Mouse (Mus musculus) frontal cortex, adult 2 months (tissue): ENCODE results near the gene Tmem147. TPM values are rescaled to one million over a fixed set of nuclear protein-coding genes. Genes with fewer than 3 reads are reported as not detected.

Source experiments
- DNase-seq, 2 experiments: peaks; one replicate each; pipeline ENCODE4 v3.0.0; 2022; ENCODE audit warnings: low spot score in 1 of 2; ENCODE audit errors: extremely low spot score in 1 of 2
- polyA plus RNA-seq: library from polyadenylated mRNA; depleted of rRNA; stranded (reverse); fragments of >200 nt; gene quantifications from 2 replicates; pipeline ENCODE4 v1.2.3, GENCODE M21; 2012; rRNA removed

The Tmem147 gene
- polyA plus RNA-seq, 1 experiment: 167 TPM

DNA sequence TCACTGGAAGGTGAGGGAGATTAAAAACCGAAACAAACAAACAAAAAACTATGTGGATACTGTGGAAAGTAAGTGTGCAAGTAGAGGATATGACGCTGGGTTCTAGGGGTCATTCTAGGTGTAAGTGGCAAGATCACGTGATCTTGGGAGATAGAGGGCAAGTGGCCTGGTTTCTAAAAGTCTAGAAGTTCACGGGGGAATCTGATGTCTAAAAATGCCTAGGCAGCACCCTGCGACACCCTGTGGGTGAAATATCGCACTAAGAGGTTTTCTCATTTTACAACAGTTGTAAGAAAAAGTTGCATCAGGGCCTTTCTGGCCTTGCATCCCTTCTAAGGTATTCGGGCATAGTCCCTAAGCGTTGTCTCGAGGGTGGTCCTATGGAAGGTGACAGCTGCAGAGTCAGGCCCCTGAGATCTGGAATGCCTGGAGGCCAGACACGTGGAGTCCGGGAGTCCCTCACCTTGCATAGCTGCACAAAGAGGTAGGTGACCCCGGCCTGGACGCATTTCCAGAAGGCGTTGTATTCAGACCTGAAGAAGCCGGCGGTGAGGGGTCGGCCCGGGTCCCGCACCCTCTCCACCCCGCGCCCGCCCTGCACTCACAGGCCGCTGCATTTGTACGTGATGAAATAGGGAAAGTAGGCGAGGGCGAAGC, 473 bp downstream of the Tmem147 start:
- no peak for DNase-seq

DNA sequence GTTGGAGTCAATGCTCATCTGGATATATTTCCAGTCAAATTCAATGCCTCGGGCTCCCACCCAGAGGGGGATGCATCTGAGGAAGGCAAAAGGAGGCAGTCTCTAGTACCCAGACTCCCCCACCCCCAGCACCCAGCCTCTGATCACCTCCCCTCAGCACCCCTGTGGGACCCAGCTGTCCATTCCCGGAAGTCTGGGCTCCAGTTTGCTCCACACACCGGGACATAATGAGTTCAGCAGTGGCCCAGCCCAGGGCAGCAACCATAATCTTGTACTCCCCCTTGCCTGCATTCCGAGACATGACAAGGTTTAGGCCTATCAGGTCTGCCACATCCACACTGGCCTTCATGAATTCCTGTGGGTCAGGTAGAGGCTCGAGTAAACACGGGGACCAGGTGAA, 1.1 kb downstream of the Tmem147 start:
- no peak for DNase-seq

DNA sequence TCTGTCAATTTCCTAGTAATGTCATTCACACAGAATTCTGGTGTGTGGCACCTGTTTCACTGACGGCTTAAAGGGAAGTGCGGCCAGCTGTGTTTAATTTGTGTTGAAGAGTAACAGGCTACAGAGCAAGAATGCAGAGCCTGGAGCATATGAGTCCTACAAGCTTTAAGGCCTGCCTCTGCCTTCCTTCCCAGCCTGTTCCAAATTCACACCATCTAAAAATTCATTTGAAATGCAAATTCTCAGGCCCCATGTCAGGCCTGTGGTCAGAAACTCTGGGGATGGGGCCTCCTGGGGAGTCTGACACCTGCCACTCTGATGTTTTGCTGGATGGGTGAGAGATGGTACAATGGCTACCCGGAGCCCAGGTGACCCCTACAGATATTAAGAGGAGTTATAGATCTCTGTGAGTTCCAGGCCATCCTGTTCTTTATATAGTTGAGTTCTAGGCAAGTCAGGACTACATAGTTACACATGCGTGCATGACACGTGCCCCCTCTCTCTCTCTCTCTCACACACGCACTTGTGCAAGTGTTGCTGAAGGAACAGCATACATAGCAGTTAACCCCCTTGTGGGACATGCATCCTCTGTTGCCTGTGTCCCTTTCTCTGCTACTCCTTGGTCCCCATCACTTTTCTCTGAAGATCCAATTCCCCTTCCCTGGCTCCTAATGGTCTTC, 5.9 kb downstream of the Tmem147 start:
- no peak for DNase-seq

DNA sequence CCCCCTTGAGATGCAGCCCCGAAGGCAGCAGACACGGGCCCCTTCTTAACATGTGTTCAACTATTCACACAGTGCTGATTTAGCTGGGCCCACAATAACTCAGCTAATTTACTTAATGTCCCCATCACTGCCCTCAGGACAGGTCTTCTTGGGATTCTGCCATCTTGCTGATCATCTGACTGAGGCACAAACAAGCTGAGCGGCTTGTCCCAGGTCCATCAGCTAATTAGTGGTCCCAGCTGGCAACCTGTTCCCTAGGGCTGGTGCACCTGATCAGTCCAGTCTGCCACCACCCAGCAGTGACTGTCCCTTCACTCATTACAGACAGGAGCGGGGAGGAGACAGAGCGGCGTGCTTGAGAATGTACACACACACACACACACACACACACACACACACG, 8.1 kb downstream of the Tmem147 start:
- no peak for DNase-seq

DNA sequence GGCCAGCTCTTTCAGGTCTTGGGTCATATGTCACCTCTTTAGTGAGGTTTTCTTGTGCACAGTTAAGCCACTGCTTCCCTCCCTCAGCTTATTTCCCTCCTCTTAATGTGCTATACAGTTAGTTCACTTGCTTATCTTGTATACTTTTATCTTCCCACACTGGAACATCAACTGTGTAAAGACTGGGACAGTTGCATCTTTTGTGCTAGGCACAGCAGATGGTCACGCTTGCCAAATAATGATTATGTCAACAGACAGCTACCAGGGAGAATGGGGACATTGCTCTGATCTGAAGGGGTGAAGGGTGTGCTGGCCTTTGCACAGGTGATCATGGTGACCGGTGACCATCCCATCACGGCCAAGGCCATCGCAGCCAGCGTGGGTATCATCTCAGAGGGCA, 9.7 kb downstream of the Tmem147 start:
- DNase-seq: no peak

DNA sequence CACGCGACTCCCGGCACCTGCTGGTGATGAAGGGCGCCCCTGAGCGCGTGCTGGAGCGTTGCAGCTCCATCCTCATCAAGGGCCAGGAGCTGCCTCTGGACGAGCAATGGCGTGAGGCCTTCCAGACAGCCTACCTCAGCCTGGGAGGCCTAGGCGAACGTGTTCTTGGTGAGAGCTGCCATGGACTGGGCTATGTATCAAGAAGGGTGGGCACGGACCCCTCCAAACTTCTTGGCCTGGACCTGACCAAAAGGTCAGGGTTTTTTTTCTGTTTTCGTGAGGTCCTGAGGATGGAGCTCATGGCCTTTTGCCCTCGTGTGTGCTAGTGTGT, 11.7 kb downstream of the Tmem147 start:
- DNase-seq: no peak

DNA sequence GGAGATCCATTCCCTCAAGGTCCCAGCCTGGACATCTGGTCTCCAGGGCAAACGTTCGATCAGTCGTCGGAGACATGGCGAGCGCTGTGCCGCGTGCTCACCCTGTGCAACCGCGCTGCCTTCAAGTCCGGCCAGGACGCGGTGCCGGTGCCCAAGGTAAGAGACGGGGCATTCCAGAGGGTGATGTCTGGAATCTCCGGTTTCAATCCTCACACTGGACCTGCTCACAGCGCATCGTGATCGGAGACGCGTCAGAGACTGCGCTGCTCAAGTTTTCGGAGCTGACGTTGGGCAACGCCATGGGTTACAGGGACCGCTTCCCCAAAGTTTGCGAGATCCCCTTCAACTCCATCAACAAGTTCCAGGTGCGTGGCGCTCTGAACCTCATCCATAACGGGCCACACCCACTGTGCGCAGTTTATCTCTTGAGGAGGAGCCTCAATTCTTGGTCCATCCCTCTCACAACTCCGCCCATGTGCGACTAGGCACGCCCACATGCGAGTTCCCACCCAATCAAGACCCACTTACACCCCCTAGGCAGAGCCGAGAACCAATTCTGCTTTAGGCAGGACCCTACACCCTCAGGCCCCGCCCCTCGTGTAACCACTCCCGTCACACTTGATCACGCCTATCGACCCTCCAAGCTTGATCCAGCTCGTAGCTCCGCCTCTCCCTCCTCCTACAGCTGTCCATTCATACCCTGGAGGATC, 12.2 kb downstream of the Tmem147 start:
- DNase-seq: peak in 1 of 2 experiments; percentile 54

DNA sequence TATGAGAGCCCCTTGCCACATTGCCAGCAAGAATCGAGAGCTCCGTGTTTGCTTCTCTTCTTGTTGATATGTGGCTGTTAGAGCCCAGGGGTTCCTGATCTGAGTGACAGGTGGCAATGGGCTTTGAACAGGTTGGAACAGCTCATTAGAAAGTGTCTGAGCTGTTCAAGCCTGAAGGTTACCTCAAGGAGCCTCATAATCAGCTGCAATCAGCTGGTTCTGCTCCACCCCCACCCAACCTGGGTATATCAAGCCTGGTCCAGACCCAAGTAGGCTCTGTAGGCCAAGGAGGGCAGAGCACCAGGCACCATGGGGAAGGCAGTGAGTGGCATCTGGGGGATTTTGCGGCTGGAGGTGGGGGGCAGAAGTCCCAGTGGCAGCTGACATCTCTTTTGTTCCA, 17.4 kb downstream of the Tmem147 start, which contains the start of gene Atp4a:
TSS of gene Atp4a (plus strand) at position 268 of the 400 bp plus-strand sequence.
- DNase-seq: no peak

DNA sequence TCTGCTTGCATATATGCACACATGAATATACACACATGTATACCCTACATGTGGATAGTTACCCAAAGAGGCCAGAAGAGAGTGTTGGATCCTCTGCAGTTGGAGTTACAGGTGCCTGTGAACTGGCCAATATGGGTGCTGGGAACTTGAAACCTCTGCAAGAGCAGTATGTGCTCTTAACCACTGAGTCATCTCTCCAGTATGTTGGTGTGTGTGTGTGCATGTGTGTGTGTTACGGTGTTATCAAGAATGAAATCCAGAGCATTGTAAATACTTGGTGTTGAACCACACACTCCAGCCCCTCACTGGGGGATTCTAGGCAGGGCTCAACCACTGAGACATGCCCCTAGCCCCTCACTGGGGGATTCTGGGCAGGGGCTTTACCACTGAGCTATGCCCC, 21.9 kb downstream of the Tmem147 start:
- DNase-seq: no peak

DNA sequence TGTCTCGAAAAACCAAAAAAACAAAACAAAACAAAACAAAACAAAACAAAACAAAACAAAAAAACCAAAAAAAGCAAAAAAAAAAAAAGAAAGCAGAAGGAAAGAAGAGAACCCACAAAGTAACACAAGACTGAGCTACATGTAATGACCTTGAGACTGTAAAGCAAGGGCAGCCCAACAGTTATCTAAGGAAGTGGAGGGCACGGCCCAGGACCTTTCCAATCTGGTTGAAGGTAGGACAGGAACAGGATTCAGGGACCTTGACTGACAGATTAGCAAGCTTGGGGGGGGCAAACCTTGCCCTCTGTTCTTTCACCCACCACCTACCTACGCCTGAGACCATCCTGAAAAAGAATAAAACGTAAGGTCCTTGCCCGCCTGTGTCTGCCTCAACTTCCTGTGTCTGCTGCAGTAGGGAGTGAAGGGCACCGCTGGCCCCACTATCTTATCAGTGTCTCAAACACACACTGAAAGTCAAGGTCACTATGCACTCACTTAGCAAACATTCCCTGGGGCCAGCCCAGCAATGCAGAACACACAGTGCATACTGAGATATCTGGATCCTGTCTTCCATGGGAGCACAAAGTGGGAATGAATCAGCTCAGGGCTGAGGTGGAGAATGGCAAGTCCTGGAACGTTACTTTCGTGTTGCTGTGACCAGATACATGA, 23.0 kb downstream of the Tmem147 start:
- DNase-seq: no peak

DNA sequence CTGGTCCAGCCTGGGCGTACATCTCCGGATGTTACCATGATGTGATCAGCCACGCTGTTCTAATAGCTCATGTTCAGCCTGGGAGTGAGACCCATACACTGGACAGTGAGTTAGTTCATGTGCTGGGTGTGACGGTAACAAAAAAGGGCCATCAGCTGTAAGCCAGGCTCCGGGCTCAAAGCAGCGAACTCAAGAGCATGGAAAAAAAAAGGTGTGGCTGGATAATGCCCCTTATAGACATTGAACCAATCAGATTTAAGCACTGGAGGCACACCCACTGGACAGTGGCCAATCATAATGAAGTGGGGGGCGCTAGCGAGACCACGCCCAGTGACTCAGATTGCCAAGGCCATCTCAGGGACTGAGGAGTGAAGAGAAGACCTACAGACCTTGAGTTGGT, 30.8 kb downstream of the Tmem147 start, which contains the start of gene 2200002J24Rik:
TSS of gene 2200002J24Rik (plus strand) at position 338 of the 400 bp plus-strand sequence.
- DNase-seq: no peak

DNA sequence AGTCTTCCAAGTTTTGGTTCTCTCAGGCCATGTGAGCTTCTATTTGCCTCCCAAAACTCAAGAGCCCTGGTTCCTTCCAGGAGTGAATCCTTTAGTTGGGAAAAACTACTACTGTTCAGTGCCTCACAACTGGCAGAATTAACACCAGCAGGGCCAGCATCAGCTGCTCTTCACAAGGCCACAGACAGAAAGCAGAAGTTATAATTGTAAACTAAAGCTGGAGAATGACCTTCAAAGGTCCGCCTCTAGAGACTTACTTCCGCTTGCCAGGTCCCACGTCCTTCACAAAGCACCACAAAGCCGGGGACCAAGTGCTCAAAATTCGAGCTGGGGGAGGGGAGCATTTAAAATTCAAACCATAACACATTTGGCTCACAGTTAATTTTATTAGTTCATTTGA, 31.2 kb downstream of the Tmem147 start:
- no peak for DNase-seq

DNA sequence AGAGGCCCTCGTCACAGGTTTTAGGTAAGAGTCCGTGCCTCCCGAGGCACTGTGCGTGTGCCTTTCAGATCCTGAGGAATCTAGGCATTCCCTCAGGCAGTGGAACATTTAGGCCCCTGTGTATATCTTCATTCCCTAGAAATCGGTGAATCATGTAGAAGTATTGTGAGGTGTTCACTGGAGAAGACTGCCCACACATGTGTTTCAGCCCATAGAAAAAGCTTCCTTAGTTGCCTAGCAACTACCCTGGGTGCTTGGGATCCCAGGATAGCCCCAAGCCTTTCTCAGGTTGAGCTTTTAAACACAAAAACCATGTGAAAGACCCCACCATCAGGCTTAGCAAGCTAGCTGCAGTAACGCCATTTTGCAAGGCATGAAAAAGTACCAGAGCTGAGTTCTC, 41.0 kb downstream of the Tmem147 start:
- DNase-seq: peak in 1 of 2 experiments; percentile 37

DNA sequence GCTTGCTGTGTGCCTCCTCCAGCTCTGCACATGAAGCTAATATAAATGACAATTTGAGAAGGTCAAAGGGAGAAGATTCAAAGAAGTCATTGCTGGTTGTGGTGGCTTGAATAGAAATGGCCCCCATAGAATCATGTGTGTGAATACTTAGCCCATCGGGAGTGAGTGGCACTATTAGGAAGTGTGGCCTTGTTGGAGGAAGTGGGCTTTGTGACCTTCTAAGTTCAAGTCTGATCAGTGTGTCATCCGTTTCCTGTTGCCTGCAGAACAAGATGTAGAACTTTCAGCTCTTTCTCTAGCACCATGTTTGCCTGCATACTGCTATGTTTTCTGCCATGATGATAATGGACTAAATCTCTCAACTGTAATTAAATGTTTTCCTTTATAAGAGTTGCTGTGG, 45.9 kb downstream of the Tmem147 start:
- DNase-seq: no peak

DNA sequence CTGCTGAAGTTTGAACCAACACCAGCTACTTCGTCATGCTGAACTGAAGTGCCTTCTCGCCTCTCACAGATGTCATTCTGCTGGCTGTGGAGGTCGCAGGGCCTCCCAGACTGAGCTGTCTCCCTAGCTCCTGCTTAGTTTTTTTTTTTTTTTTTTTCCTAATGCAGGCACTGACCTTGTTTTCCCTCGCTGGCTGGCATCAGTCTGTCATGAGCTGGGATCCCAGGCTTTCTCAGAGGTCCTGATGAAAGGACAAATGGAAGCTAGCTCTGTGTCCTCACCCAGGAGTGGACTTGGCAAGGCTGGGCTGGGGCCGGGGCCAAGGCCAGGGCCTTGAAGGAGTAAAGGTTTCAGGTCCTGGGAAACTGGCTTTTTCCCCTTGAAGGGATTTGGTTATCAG, 47.4 kb downstream of the Tmem147 start:
- DNase-seq: no peak

DNA sequence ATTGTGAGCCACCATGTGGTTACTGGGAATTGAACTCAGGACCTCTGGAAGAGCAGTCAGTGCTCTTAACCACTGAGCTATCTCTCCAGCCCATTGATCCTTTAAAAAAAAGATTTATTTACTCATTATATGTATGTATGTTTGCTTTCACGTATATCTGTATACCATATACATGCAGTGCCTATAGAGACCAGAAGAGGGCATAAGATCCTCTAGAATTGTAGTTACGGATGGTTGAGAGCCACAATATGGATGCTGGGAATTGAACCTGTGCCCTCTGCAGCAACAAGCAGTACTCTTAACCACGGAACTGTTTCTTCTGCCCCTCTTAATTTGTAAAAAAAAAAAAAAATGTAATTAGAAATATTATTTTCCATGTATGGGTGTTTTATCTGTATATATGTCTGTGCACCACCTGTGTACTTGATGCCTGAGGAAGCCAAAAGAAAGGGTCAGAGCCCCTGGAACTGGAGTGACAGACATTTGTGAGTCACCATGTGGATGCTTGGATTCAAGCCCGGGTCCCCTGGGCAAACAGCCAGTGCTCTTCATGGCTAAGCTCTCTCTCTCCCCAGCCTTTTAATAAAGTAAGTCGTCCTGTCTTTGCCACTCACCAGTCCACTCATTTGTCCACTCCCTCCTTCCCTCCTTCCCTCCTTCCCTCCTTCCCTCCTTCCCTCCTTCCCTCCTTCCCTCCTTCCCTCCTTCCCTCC, 50.9 kb downstream of the Tmem147 start:
- DNase-seq: no peak

Other genes starting within 250 kb of the Tmem147 start
- 0.18 and 0.19 TPM in 2 replicates for gene Prodh2, start 235.9 kb downstream of the Tmem147 start, polyA plus RNA-seq
- gene Arhgap33, start 194.5 kb downstream of the Tmem147 start, polyA plus RNA-seq: 172 and 192 TPM in 2 replicates
- 9.3 and 10.7 TPM in 2 replicates for gene Hspb6, start 177.4 kb downstream of the Tmem147 start, polyA plus RNA-seq
- 7.3 and 8.3 TPM in 2 replicates for gene Proser3, start 177.2 kb downstream of the Tmem147 start, polyA plus RNA-seq
- 64.1 and 67.3 TPM in 2 replicates for gene Lin37, start 169.7 kb downstream of the Tmem147 start, polyA plus RNA-seq
- 125 and 131 TPM in 2 replicates for gene U2af1l4, start 166.2 kb downstream of the Tmem147 start, polyA plus RNA-seq
- gene Gm49396, start 166.2 kb downstream of the Tmem147 start, polyA plus RNA-seq: 8.2 and 9.4 TPM in 2 replicates
- gene Psenen, start 165.9 kb downstream of the Tmem147 start, polyA plus RNA-seq: 114 and 133 TPM in 2 replicates
- 6.2 and 7.9 TPM in 2 replicates for gene Igflr1, start 164.1 kb downstream of the Tmem147 start, polyA plus RNA-seq
- 42.2 and 45.9 TPM in 2 replicates for gene Kmt2b, start 140.8 kb downstream of the Tmem147 start, polyA plus RNA-seq
- 0.04 TPM in 1 of 2 replicates, not detected in the other for gene Zbtb32, start 130.6 kb downstream of the Tmem147 start, polyA plus RNA-seq
- gene Upk1a, start 116.7 kb downstream of the Tmem147 start, polyA plus RNA-seq: 1.7 and 2.3 TPM in 2 replicates
- 893 and 1,127 TPM in 2 replicates for gene Cox6b1, start 103.4 kb downstream of the Tmem147 start, polyA plus RNA-seq
- not detected in 2 replicates for gene Etv2, start 93.7 kb downstream of the Tmem147 start, polyA plus RNA-seq
- gene Rbm42, start 79.2 kb downstream of the Tmem147 start, polyA plus RNA-seq: 59.7 and 66.4 TPM in 2 replicates
- gene Haus5, start 64.5 kb downstream of the Tmem147 start, polyA plus RNA-seq: 11.8 and 13.0 TPM in 2 replicates
- gene Pmis2, start 57.9 kb downstream of the Tmem147 start, polyA plus RNA-seq: not detected in 2 replicates
- not detected in 2 replicates for gene 2200002J24Rik, start 30.6 kb downstream of the Tmem147 start, polyA plus RNA-seq
- 0.65 and 0.82 TPM in 2 replicates for gene Atp4a, start 17.3 kb downstream of the Tmem147 start, polyA plus RNA-seq
- gene Gapdhs, start 14.1 kb upstream of the Tmem147 start, polyA plus RNA-seq: not detected in 2 replicates
- gene Sbsn, start 21.9 kb upstream of the Tmem147 start, polyA plus RNA-seq: 14.6 and 15.1 TPM in 2 replicates
- 4.5 and 8.2 TPM in 2 replicates for gene Dmkn, start 34.2 kb upstream of the Tmem147 start, polyA plus RNA-seq
- not detected in 2 replicates for gene Krtdap, start 58.4 kb upstream of the Tmem147 start, polyA plus RNA-seq
- 0.13 and 0.14 TPM in 2 replicates for gene Ffar2, start 94.2 kb upstream of the Tmem147 start, polyA plus RNA-seq
- not detected in 2 replicates for gene Ffar3, start 126.6 kb upstream of the Tmem147 start, polyA plus RNA-seq
- gene Ffar1, start 132.0 kb upstream of the Tmem147 start, polyA plus RNA-seq: not detected in 2 replicates
- gene Cd22, start 150.8 kb upstream of the Tmem147 start, polyA plus RNA-seq: 0.66 and 0.78 TPM in 2 replicates
- gene Mag, start 185.3 kb upstream of the Tmem147 start, polyA plus RNA-seq: 208 and 271 TPM in 2 replicates
- not detected in 2 replicates for gene Hamp2, start 195.1 kb upstream of the Tmem147 start, polyA plus RNA-seq
- not detected in 2 replicates for gene Hamp, start 214.5 kb upstream of the Tmem147 start, polyA plus RNA-seq
- 194 and 251 TPM in 2 replicates for gene Usf2, start 227.3 kb upstream of the Tmem147 start, polyA plus RNA-seq
- 10.3 and 12.7 TPM in 2 replicates for gene Lsr, start 243.9 kb upstream of the Tmem147 start, polyA plus RNA-seq
- 0.21 and 0.26 TPM in 2 replicates for gene Fam187b, start 244.2 kb upstream of the Tmem147 start, polyA plus RNA-seq